Mouse (Mus musculus): ENCODE data around the gene Mmp10. TPM values are rescaled to one million over a fixed set of nuclear protein-coding genes. Genes with fewer than 3 reads are reported as not detected.

The Mmp10 gene
- polyA plus RNA-seq (2017; shearing (Covaris generic)) = not detected

DNA sequence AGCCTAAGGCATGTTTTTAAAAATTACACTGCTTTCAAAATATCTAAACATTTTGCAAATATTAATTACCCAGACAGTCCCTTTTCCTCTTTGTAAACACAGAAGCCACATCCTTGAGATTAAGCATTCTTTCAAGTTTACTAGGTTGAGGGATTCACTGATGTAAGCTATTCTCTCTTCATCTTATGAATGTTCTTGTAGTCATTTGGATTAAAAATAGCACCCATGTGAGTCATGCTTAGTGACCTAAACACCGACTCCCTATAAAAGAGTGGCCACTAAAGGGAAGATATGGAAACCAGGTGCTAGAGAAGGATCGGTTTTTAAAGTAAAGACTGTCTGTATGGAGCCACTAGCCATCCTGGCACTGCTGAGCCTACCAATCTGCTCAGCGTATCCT, at the start of gene Mmp10:
TSS of gene Mmp10 (plus strand) at position 302 of the 400 bp plus-strand sequence.

DNA sequence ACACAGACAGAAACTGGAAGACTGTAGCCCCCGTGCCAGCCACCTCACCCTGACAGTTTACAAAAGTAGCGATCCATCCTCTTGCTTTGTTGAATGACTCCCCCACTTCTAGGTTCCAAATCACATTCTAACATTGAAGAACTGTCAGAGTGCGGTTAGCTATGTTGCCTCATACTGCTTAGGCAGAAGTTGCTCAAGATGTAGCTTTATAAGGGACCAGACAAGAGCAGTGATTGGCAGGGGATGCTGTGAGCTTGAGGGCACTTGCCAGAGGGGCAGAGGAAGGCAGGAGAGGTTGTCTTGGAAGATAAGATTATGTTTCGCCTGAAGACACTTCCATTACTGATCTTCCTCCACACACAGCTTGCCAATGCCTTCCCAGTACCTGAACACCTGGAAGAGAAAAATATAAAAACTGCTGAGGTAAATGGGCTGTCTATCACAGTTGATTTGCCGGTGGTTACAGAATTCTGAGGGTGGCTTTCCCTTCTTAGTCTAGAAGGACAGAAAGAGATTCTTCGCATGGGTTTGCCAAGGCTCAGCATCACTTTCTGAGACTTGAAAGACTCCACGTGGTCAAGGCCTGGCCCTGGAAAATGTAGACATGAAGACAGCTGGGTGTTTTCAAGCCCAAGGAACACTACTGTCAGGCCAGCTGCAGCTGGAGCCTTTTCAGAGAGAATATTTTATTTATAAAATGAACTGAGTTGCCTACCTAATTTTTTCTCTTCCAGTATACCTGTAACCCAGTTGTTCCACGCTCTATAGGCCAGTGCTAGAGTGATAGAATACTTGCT, 56.3 kb downstream of the Mmp10 start, which contains the start of gene Mmp8:
TSS of gene Mmp8 (plus strand) at position 236 of the 797 bp plus-strand sequence.

Other genes with a start within 250 kb of the Mmp10 start
- gene Mmp13, start 229.8 kb upstream of the Mmp10 start, polyA plus RNA-seq (2017; shearing (Covaris generic)) = 0.13 TPM
- not detected for gene Mmp12, start 158.0 kb upstream of the Mmp10 start, polyA plus RNA-seq (2017; shearing (Covaris generic))
- not detected for gene Mmp1b, start 114.3 kb upstream of the Mmp10 start, polyA plus RNA-seq (2017; shearing (Covaris generic))
- not detected for gene Mmp3, start 56.5 kb upstream of the Mmp10 start, polyA plus RNA-seq (2017; shearing (Covaris generic))
- gene Mmp8, start 56.1 kb downstream of the Mmp10 start, polyA plus RNA-seq (2017; shearing (Covaris generic)) = not detected
- gene Mmp27, start 69.0 kb downstream of the Mmp10 start, polyA plus RNA-seq (2017; shearing (Covaris generic)) = not detected
- not detected for gene Mmp20, start 125.9 kb downstream of the Mmp10 start, polyA plus RNA-seq (2017; shearing (Covaris generic))
- gene Mmp7, start 189.7 kb downstream of the Mmp10 start, polyA plus RNA-seq (2017; shearing (Covaris generic)) = not detected